In genomic region chr7:124171992-124172391, GRCm38 (mm10) we compare ENCODE assay signal across 18 mouse cellular contexts.
DNase-seq lines count a peak whose midpoint lies in the region; ATAC-seq and TF ChIP-seq lines count a peak whose summit lies in the region.
"Had no signal": no experiment of that assay in that cellular context is flagged by ENCODE, and none has a peak within 500 bp of the region (broad histone marks: within the 10 kb centered on the region; RNA-seq: fewer than 3 reads in every experiment).

No protein-coding gene starts in this region.

- intact Hi-C loops in left cerebral cortex, postnatal 14 days (cut with DNase I): no loop called here

- TF ChIP-seq POLR2A in limb, embryonic 14.5 days (IDR thresholded peaks at IDR 0.05; ENCODE audit: borderline replicate concordance, extremely low read depth, insufficient read depth, insufficient read length): no peak

- no peaks in the 10 kb centered on the region for H3K9me3 ChIP-seq in forebrain, postnatal 0 days (ENCODE audit: low read length)
- no peaks in the 10 kb centered on the region for H3K9me3 ChIP-seq in forebrain, embryonic 15.5 days
- no peaks in the 10 kb centered on the region for H3K9me3 ChIP-seq in limb, embryonic 14.5 days (ENCODE audit: control insufficient read depth, low read length)
- H3K9me3 ChIP-seq in limb, embryonic 10.5 days (replicated peaks): no peaks in the 10 kb centered on the region
- peaks cover 5% of the 10 kb centered on the region; the same call in 1 of the 2 replicates for H3K9me3 ChIP-seq in kidney, embryonic 16.5 days (ENCODE audit: low read length)
- no peaks in the 10 kb centered on the region for H3K9me3 ChIP-seq in intestine, embryonic 16.5 days (ENCODE audit: control insufficient read depth, low read length)
- H3K9me3 ChIP-seq in liver, embryonic 12.5 days (replicated peaks): no peaks in the 10 kb centered on the region; the same call in 1 of the 2 replicates
- H3K9me3 ChIP-seq: forebrain, embryonic 13.5 days; heart, embryonic 10.5 days; stomach, embryonic 15.5 days had no signal

- no peak overlapping the region for H3K4me3 ChIP-seq in forebrain, postnatal 0 days (ENCODE audit: low read depth, low read length)
- no peak overlapping the region for H3K4me3 ChIP-seq in forebrain, embryonic 15.5 days
- H3K4me3 ChIP-seq in limb, embryonic 14.5 days (replicated peaks; ENCODE audit: low read length): no peak overlapping the region
- no peak overlapping the region for H3K4me3 ChIP-seq in limb, embryonic 10.5 days
- no peak overlapping the region for H3K4me3 ChIP-seq in kidney, embryonic 16.5 days (ENCODE audit: low read length)
- no peak overlapping the region for H3K4me3 ChIP-seq in intestine, embryonic 16.5 days (ENCODE audit: low read length)
- no peak overlapping the region for H3K4me3 ChIP-seq in liver, embryonic 12.5 days
- H3K4me3 ChIP-seq: forebrain, embryonic 13.5 days; heart, embryonic 10.5 days; stomach, embryonic 15.5 days had no signal

- no peak for TF ChIP-seq CTCF in forebrain, postnatal 0 days (IDR thresholded peaks at IDR 0.05; ENCODE audit: low read depth)

- no peak for ATAC-seq in forebrain, postnatal 0 days
- ATAC-seq in forebrain, embryonic 15.5 days (replicated peaks): no peak
- no peak for ATAC-seq in limb, embryonic 14.5 days (ENCODE audit: low FRiP score, low read depth)
- ATAC-seq in kidney, embryonic 16.5 days (ENCODE audit: low FRiP score, low TSS enrichment): peak; percentile 46; the same call in 1 of the 2 replicates
- no peak for ATAC-seq in intestine, embryonic 16.5 days
- no peak for ATAC-seq in liver, embryonic 12.5 days
- ATAC-seq: forebrain, embryonic 13.5 days; midbrain, embryonic 16.5 days had no signal

- H3K4me2 ChIP-seq in forebrain, postnatal 0 days (ENCODE audit: low read depth): no peak overlapping the region
- no peak overlapping the region for H3K4me2 ChIP-seq in forebrain, embryonic 15.5 days (replicated peaks)
- H3K4me2 ChIP-seq in limb, embryonic 14.5 days (replicated peaks; ENCODE audit: low read depth, low read length, severe bottlenecking): no peak overlapping the region
- H3K4me2 ChIP-seq in kidney, embryonic 16.5 days (replicated peaks; ENCODE audit: low read depth, low read length): no peak overlapping the region
- no peak overlapping the region for H3K4me2 ChIP-seq in intestine, embryonic 16.5 days (ENCODE audit: low read depth, low read length)
- no peak overlapping the region for H3K4me2 ChIP-seq in liver, embryonic 12.5 days
- H3K4me2 ChIP-seq: forebrain, embryonic 13.5 days; liver, embryonic 11.5 days; stomach, embryonic 15.5 days had no signal

- no peaks in the 10 kb centered on the region for H3K4me1 ChIP-seq in forebrain, postnatal 0 days (ENCODE audit: insufficient read depth)
- no peaks in the 10 kb centered on the region for H3K4me1 ChIP-seq in forebrain, embryonic 15.5 days
- H3K4me1 ChIP-seq in limb, embryonic 14.5 days (ENCODE audit: control insufficient read depth, insufficient read depth, low read length): no peaks in the 10 kb centered on the region
- no peaks in the 10 kb centered on the region for H3K4me1 ChIP-seq in limb, embryonic 10.5 days
- no peaks in the 10 kb centered on the region for H3K4me1 ChIP-seq in kidney, embryonic 16.5 days (ENCODE audit: insufficient read depth, low read length)
- no peaks in the 10 kb centered on the region for H3K4me1 ChIP-seq in intestine, embryonic 16.5 days (ENCODE audit: control insufficient read depth, insufficient read depth, low read length)
- H3K4me1 ChIP-seq in liver, embryonic 12.5 days: no peaks in the 10 kb centered on the region
- H3K4me1 ChIP-seq: forebrain, embryonic 13.5 days; heart, embryonic 10.5 days; stomach, embryonic 15.5 days had no signal

- DNase-seq in forebrain, postnatal 0 days: peak; percentile 44
- DNase-seq in limb, embryonic 14.5 days (ENCODE audit: low spot score): peak; percentile 5
- no peak for DNase-seq in limb, embryonic 10.5 days (ENCODE audit: low spot score)
- DNase-seq in left cerebral cortex, postnatal 14 days (ENCODE audit: low spot score in 2 of 2): peak; percentile 11 to 41
- DNase-seq: B cell, adult 2 months; cerebellum, adult 11 months; gastrocnemius, postnatal 14 days; heart, postnatal 36 days; thymus, postnatal 14 days had no signal

- H3K9ac ChIP-seq in forebrain, postnatal 0 days: no peak overlapping the region
- H3K9ac ChIP-seq in forebrain, embryonic 15.5 days (replicated peaks): no peak overlapping the region
- no peak overlapping the region for H3K9ac ChIP-seq in limb, embryonic 14.5 days (ENCODE audit: low read depth, low read length, severe bottlenecking)
- H3K9ac ChIP-seq in kidney, embryonic 16.5 days (replicated peaks; ENCODE audit: low read length): no peak overlapping the region
- H3K9ac ChIP-seq in intestine, embryonic 16.5 days (ENCODE audit: low read depth, low read length): no peak overlapping the region
- H3K9ac ChIP-seq in liver, embryonic 12.5 days: no peak overlapping the region
- H3K9ac ChIP-seq: forebrain, embryonic 13.5 days; stomach, embryonic 15.5 days had no signal

- H3K27me3 ChIP-seq in forebrain, postnatal 0 days (ENCODE audit: insufficient read depth, low read length): no peaks in the 10 kb centered on the region
- H3K27me3 ChIP-seq in forebrain, embryonic 15.5 days: no peaks in the 10 kb centered on the region
- no peaks in the 10 kb centered on the region for H3K27me3 ChIP-seq in limb, embryonic 14.5 days (ENCODE audit: control insufficient read depth, insufficient read depth, low read length)
- H3K27me3 ChIP-seq in limb, embryonic 10.5 days (ENCODE audit: low read depth, poor library complexity, severe bottlenecking): no peaks in the 10 kb centered on the region
- no peaks in the 10 kb centered on the region for H3K27me3 ChIP-seq in kidney, embryonic 16.5 days (ENCODE audit: insufficient read depth, low read length)
- no peaks in the 10 kb centered on the region for H3K27me3 ChIP-seq in intestine, embryonic 16.5 days (replicated peaks; ENCODE audit: control insufficient read depth, insufficient read depth, low read length)
- no peaks in the 10 kb centered on the region for H3K27me3 ChIP-seq in liver, embryonic 12.5 days (replicated peaks)
- H3K27me3 ChIP-seq: forebrain, embryonic 13.5 days; stomach, embryonic 15.5 days had no signal

- no peak overlapping the region for H3K27ac ChIP-seq in forebrain, postnatal 0 days (ENCODE audit: low read depth, low read length)
- no peak overlapping the region; the same call in 1 of the 2 replicates for H3K27ac ChIP-seq in forebrain, embryonic 15.5 days (replicated peaks)
- H3K27ac ChIP-seq in limb, embryonic 14.5 days (replicated peaks; ENCODE audit: low read depth, low read length): no peak overlapping the region
- no peak overlapping the region for H3K27ac ChIP-seq in limb, embryonic 10.5 days
- no peak overlapping the region for H3K27ac ChIP-seq in kidney, embryonic 16.5 days (ENCODE audit: low read length)
- H3K27ac ChIP-seq in intestine, embryonic 16.5 days (ENCODE audit: low read length): no peak overlapping the region
- no peak overlapping the region for H3K27ac ChIP-seq in liver, embryonic 12.5 days
- H3K27ac ChIP-seq: forebrain, embryonic 13.5 days; heart, embryonic 10.5 days; stomach, embryonic 15.5 days had no signal

- no peaks in the 10 kb centered on the region for H3K36me3 ChIP-seq in forebrain, postnatal 0 days (ENCODE audit: insufficient read depth)
- no peaks in the 10 kb centered on the region for H3K36me3 ChIP-seq in forebrain, embryonic 15.5 days
- H3K36me3 ChIP-seq in limb, embryonic 14.5 days (ENCODE audit: control insufficient read depth, insufficient read depth, low read length): no peaks in the 10 kb centered on the region
- H3K36me3 ChIP-seq in limb, embryonic 10.5 days: no peaks in the 10 kb centered on the region
- no peaks in the 10 kb centered on the region for H3K36me3 ChIP-seq in kidney, embryonic 16.5 days (ENCODE audit: insufficient read depth, low read length)
- no peaks in the 10 kb centered on the region for H3K36me3 ChIP-seq in intestine, embryonic 16.5 days (ENCODE audit: control insufficient read depth, insufficient read depth, low read length)
- no peaks in the 10 kb centered on the region for H3K36me3 ChIP-seq in liver, embryonic 12.5 days
- H3K36me3 ChIP-seq: heart, embryonic 10.5 days; stomach, embryonic 15.5 days had no signal
